Mouse (Mus musculus): ENCODE results near the gene Atp5f1.
"Not testable (repeated sequence)": the region's sequence is repeated elsewhere in the genome, so short reads cannot be mapped to it uniquely, and the experiment has no call there.

Atp5f1 gene

DNA sequence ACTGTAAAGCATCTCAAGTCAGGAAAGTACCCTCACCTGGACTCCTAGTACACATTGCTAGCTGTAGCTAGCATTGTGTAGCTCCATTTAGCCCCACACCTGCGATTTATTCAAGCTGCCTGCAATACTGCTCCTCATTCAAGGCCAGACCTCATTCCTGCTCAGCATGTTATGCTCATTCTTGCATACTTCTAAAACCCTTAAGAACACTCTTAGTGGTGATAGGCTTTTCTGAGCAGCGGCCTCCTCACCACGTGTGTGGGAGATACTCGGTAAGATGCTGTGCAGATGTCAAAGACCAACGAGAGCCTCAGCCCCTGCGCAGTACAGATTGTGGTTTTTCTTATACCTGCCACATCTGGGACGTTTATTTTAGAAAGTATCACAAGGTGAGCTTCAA, 30.1 kb downstream of the Atp5f1 start:
- no peak for DNase-seq

DNA sequence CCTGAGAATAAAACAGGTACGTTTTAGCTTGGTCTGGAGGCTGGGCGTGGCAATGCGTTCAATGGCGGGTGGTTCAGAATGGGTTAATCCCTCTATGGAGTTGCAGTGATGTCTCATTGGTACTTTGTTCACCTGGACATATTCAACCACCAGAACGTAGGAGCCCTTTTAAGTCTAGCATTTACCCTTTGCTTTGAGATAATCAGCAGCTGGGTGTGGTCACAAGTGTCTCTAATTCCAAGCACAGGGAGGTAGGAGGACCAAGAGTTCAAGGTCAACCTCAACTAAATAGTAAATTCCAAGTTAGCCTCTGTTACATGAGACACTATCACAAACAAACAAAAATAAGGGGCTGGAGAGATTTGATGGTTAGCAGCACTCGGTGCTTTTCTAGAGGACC, 31.1 kb downstream of the Atp5f1 start:
- DNase-seq, result no peak

DNA sequence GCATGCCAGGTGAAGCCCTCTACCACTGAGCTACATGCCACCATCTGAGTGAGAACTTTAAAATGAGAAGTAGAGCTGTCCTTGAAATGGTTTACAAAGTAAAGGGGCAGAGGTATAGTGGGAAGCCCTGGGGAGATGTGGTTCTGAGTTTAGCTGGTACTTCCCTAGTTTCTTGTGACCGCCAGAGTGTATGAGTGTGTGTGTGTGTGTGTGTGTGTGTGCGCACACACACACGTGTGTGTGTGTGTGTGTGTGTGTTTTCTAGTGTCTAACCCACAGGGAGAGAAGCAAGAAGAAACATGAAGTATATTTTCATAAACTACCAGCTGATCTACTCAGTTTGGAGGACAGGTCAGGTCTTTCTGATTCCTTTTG, 31.7 kb downstream of the Atp5f1 start:
- DNase-seq, result no peak

DNA sequence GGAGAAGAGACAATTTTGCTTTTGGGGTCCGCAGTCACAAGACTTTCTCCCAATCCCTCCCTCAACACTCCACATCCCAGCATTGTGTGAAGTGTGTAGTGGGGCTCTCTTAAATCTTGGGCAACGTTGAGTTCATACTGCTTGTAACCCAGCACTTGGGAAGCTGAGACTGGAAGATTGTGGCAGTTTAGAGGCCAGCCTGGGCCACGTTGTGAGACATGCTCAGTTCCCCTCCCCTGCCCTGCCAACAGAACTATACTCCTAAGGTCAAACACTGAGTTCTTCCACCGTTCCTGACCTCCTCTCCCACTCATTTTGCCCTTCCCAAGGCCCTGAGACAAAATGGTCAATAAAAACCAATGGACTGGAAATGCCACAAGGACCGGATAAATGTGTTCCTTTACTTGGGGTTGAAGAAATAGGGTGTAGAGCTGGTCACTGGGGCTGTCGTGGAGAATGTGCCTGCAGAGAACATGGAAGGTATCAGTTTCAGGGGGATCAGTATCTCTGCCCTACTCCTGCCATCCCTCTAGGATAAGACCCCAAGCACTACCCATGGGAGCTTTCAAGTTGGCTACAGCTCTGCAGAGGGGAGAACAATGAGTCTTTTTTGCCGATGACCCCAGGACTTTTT, 32.2 kb downstream of the Atp5f1 start:
- no peak for DNase-seq

DNA sequence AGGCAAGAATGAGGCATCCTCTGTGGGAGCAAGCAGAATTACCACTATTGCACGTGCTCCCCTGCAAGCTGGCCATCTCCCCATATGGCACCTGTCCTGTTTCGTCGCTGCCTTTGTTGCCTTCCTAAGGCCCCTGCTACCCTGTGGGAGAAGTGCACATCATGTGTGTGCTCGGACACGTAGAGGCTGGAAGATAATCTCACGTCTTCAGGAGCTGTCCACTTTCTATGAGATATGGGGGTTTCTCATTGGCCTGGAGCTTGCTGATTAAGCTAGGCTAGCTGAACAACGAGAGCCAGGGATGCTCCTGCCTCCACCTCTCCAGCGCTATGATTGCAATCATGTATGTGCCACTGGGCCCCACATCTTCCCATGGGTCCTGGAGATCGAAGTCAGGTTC, 35.3 kb downstream of the Atp5f1 start:
- no peak for DNase-seq

DNA sequence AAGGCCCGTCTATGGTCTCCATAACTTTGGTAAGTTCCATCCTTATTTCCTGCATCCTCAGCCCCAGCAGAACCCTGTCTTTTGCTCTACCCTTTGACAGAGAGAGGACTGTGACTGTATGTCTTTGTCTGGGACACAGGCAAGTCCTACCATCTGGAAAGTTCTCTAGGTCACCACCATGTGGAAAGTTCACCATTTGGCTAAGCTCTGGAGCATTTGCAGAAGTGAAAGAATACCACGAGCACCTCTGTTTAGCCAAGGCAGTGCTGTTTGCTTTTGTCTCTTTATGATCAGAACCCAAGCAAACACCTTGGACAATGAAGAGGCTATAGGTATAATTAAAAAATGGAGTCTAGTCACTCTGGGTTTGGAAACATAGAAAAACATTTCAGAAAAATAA, 37.9 kb downstream of the Atp5f1 start:
- DNase-seq, result no peak

DNA sequence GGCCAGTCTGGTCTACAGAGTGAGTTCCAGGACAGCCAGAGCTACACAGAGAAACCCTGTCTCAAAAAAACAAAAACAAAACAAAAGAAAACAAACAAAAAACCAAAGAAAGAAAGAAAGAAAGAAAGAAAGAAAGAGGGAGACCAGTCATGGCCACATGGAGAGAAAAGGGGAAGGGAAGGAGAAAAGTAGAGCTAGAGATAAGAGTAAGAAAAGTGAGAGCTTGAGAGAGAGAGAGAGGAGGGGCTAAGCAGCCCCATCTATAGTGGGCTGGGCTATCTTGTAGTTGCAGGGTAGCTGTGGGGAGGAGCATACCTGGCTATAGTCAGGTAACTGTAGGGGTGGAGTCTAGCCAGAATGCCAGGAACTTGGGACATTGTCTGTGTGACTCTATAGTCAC, 39.2 kb downstream of the Atp5f1 start:
- not testable (repeated sequence) for DNase-seq

DNA sequence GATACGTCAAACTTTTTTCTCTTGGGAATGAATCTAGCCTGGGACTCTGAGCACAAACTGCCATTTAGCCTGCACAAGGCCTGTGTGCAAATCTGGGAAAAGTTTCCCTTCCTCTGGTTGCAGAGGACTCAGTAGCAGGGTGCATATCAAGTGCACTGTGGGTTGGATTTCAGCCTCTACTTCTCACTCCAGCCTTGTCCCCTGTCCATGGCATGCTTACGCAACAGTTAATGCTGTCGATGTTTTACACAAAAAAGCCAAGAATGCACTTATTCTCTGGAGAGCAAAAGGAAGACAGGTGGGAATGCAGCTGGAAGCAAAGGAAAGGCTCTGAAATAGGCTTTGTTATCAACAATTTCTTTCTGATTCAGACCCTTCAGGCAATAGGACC, 41.5 kb downstream of the Atp5f1 start:
- DNase-seq, result no peak

DNA sequence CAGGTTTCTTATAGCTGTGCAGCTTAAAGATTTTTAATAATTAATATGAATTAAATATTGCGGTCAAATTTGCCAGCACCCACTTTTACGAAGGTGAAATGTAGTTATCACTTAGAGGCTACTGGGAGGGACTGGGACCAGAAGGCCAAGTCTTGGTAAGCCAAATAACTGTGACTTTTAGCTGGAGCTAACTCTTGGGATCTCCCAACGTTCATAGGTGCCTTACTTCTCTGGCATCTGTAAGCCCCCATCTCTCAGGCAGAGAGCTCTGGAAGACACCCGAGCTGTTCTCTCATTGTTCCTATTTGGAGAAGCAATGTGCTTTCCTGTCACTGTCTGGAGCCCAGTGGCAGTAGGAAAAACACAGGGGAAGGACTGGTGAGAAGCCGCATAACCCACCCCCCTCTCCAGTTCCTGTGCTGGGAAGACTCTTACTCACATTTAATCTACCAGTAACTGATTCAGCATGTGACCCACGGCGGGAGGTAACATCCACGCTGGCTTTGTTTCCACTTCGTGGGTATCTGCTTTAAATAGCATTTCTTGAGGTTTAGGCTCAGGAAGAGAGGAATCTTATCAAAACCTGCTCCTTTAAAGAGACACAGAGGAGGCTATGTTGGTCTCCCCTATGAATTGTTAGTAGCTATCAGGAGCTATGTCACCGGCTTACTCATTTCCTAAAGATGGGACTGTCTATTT, 42.1 kb downstream of the Atp5f1 start:
- DNase-seq, result no peak

DNA sequence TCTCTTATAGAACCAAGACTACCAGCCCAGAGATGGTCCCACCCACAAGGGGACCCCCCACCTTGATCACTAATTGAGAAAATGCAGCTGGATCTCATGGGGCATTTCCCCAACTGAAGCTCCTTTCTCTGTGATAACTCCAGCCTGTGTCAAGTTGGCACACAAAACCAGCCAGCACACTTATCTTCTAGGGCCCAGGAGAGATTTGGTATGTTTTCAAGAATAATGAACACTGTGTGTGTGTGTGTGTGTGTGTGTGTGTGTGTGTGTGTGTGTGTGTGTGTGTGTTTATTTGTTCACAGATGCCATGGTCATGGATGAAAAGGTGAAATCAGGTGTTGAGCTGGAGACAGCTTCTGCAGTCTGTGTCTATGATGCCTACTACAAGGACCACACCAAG, 43.4 kb downstream of the Atp5f1 start:
- DNase-seq, result not testable (repeated sequence)

DNA sequence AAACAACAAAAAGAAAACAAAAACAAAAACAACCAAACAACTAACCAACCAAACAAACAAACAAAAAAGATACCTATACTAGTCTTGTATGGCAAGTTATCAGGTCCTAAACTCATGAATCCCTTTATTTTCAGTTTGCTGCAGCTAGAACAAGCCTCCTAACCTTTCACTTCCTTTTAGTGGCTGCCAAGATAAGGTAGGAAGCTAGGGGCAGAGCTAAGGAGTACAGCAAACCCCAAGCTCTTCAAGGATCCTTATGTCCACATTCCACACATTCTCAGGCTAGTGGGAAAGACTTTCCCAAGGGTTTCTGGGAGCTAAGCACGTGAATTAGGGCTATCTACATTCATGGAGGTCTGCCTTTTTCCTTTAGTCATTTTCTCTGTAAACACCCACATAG, 44.6 kb downstream of the Atp5f1 start:
- no peak for DNase-seq

DNA sequence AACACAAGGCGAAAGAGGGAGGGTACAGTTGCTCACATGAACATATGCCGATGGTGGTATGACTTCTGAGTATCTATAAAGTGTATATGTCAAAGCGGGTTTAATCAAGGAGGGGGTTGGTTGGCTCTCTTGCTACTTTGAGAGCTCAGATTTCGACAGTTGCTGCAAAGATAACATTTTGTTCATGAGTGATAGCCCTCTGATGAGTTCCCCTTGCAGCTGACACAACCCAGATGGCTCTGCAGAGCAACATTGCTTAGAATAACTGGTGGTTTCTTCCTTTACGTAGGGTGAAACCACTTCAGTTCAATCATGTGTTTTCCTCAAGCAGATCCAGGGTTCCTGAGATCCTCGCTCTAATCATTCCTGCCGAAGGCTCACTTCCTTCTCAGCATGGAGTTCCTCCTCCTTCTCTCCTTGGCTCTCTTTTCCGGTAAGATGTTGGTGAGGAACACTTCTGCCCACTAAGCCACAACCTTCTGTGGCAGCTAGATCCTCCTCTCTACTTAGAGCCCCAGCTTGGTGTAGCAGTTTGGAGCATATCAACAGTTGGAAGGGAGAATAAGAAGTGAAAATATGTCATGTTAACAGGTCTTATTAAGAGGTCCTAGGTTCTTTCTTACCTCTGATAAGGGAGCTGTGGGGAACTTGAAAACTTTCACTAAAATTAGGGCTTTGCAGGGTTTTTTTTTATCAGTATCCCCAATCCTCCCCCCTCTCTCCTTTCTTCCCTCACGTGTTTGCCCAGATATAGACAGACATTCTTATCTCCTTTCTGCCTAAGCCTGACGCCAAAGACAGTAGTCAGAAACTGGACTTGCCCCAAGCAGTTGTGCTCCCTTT, 45.8 kb downstream of the Atp5f1 start:
- no peak for DNase-seq

DNA sequence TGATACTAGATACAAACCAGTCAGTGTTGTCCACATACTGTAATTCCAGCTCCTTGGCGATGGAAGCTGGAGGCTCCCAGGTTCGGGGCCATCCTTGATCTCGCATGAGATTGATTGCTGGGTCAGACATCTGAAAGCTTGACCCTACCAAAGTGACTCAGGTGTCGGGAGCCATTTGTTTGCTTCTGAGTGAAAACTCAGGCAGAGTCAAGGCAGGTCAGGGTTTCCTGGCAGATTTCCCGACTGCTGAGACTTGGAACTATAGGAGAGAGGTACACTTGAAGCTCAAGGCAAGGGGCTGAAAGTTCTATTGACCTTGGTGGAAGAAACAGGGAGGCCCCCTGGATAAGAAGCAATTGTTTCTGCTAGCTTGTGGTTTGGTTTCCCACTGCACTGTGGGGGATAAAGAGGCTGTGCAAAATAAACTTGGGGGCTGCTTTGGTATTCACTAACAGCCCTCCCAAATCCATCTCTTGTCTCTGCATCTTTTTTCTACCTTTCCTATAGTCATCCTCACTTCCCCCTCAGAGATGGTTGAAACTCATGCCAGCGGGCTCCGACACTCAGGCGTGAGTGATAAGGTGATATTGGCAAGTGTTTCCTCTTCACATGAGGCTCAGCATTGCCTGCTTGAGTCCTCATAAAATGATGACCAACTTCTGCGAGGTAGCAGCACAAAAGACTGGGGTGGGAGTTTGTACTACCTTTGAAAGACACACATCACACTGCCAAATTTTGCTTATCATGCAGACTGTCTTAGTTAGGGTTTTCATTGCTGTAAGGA, 47.6 kb downstream of the Atp5f1 start:
- no peak for DNase-seq

DNA sequence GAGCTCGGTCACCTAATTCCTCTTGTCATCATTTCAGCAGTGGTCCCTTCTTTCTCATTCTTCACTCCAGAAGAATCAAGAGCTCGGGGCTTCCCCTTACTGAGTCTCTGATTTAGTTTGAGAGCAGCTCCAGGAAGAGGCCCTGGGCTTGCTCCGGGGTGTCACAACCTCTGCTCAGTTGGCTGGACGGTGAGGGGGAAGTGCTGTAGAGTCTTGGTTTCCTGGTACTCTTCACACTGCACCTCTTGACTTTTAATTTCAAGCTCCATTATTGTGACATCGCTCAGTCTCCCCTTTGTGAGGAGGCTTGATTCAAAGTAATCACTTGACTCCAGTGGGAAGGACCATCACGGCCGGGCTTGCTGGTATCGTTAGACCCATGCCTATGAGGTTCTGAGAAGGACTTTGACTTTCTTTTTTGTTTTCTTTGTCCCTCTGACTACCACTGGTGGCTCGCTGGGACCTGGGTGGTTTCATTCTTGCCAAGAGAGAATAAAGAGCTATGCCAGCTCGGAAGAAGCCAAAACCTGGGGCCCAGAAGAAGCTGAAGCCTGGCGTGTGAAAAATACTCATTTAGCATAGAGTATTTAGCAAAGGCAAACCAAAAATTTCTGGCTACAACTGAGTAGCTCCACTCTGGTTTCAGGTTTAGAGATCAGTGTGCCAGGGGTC, 49.2 kb downstream of the Atp5f1 start:
- no peak for DNase-seq

DNA sequence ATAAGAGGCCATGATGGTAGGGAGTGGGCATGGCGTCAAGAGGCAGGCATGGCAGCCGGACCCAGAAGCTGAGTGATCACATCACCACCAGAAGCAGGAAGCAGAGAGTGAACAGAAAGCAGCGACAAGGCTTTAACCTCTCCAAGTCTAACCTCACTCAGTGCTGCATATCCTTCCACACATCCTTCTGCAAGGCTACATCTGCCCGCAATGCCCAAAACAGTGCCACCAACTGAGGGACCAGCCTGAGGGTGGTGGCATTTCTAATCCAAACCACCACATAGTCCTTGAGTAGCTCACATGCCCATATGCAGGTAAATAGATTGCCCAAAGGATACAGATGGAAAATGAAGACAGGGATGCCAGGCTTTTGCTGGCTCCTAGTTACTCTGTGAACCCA, 50.9 kb downstream of the Atp5f1 start:
- no peak for DNase-seq

DNA sequence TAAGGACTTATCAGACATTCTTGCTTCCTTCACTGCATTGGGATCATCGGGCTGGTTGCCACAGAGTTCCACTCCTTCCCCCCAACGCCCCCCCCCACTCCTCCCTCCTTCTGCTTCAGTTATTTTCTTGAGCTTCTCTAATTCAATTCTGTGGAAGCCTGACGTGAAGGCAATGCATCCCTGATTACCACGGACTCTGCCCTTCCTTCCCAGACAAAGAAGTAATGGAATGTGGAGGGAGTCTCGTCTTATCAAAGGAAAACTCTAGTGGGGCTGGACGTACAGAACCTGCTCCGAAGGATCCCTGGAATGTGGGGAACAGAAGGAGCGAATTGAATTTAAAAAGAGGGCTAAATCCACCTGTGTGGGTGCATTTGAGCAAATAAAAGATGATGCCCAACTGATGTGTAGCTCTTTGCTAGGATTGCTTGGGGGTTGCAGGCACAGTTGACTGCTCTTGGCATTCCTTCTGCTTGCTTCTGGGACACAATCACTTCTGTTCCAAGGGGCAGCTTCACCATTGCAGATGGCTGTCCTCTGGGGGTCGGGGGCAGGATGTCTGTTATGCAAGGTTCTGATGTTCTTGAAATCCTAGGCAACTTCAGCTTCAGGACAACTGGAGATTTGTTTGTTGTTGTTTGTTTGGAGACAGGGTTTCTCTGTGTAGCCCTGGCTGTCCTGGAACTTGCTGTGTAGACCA, 51.8 kb downstream of the Atp5f1 start:
- DNase-seq, result no peak

DNA sequence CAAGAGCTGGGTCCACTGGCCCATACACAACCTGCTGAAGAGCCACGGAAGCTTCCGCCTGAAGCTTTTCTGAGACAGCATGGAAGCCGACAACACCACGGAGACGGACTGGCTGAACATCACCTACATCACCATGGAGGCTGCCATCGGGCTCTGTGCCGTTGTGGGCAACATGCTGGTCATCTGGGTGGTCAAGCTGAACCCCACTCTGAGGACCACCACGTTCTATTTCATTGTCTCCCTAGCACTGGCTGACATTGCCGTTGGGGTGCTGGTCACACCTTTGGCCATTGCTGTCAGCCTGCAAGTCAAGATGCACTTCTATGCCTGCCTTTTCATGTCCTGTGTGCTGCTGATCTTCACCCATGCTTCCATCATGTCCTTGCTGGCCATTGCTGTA, 55.2 kb downstream of the Atp5f1 start:
- DNase-seq, result no peak

DNA sequence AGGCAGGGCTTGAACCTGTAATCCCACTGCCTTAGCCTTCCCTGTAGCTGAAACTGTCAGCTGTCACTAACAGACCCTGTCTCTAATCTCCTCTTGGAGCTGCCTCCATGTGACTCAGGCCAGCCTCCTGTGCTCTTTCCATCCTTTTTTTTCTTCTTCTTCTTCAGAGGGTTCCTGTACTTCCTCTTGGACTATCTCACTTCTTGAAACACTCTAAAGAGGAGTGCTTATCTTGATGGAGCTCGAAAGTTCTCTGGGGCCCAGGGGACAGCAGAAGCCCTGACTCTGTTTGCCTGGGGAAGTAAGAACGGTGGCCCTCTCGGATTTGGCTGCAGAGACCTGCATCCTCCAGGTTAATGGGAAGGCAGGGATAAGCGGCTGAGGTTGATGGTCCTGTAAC, 55.7 kb downstream of the Atp5f1 start:
- no peak for DNase-seq

DNA sequence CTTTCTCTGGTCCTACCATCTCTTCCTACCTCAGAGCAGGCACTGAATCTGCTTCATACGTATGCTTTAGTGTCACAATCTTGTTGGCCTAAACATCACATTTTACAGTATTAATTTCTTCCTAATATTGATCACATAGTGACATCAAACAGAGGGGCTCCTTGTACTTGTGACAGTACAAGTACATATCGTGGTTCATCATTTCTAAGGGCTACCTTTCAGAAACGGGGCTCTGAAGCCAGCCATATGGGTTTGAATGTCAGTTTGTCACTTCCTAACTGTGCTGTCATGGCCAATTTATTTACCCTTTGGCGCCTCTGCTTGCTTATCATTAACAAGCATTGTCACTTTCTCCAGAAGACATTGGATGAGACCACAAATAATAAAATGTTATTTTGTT, 58.4 kb downstream of the Atp5f1 start:
- DNase-seq, result no peak

DNA sequence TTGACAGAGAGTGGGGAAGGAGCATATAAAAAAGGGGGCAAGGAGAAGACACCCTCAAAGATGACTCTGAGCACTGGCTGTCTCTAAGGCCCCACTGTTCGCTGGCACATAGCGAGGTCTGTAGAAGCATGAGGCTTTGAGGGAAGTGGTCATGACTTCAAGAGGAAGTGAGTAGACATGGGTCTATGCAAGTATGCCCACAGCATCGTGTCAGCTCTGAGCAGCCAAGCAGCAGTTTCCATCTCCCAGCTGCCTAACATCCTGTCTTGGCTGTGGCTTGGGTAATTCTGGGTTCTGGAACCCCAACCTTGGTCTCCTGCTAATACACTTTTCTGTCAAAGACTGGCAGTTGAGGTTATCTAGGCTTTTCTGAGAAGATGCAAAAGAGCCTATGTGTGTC, 59.2 kb downstream of the Atp5f1 start:
- DNase-seq, result no peak

DNA sequence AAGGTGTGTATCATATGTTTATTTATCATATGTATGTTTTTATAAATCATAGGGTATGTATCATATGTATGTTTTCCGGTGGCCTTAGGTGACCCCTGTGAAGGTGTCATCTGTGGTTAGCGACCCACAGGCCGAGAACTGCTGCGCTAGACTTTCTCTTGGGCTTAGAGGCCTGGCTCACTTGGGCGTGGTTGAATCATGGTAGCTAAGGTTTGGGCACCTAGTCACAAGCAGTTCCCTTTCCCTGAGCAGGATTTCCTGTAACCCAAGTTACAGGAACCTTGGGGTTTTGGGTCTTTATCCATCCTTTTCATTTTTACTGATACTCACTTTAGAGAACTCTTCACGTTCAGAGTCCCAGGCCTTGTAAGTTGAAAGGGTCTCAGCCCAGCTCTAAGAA, 59.6 kb downstream of the Atp5f1 start:
- no peak for DNase-seq

Measured in right cerebral cortex, postnatal 25 days (tissue).